Mouse (Mus musculus): Measurements from ENCODE around the gene Adam19. TPM values are rescaled to one million over a fixed set of nuclear protein-coding genes. Genes with fewer than 3 reads are reported as not detected.

Adam19 gene
- total and polyA plus RNA-seq, 2 experiments from 2014 or later: 5.8 to 18.5 TPM

DNA sequence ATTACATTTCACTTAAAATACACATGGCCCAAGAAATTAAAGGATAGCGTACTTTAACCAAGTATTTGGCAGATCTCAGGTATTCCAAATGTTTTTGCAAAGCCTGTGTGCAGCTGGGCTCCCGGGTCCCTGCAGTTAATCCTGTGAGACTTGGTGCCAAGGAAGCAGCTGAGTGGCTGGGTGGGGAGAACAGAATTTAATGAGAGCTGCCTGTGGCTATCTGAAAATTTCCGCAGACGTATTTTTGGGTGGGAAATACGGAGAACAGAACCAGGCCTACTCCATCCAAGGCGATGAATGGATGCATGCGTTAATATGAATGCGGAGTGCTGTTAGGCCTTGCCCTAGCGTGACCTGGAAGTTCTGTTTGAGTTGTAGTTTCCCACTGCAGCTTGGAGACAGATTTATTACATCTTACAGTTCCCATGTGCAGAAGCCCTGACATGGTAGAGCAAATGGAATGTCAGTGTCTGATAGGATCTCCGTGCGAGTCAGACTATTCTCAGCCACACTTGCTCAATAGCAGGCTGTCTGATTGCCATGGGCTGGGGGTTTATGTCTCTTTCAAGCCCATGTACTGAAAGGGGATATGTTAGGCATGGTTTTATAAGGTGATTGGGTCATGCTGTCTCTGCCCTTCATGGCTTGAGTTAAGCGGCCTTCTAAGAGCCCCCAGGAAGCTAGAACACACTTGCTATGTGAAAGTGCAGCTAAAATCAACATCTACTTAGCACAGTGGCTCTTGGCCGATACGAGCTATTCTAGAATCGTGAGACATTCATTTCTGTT is 17.5 kb downstream of the Adam19 start:
- H3K27ac ChIP-seq: no peak overlapping the region
- WGBS: 72% methylated on average over 15 of the region's 15 CpGs

DNA sequence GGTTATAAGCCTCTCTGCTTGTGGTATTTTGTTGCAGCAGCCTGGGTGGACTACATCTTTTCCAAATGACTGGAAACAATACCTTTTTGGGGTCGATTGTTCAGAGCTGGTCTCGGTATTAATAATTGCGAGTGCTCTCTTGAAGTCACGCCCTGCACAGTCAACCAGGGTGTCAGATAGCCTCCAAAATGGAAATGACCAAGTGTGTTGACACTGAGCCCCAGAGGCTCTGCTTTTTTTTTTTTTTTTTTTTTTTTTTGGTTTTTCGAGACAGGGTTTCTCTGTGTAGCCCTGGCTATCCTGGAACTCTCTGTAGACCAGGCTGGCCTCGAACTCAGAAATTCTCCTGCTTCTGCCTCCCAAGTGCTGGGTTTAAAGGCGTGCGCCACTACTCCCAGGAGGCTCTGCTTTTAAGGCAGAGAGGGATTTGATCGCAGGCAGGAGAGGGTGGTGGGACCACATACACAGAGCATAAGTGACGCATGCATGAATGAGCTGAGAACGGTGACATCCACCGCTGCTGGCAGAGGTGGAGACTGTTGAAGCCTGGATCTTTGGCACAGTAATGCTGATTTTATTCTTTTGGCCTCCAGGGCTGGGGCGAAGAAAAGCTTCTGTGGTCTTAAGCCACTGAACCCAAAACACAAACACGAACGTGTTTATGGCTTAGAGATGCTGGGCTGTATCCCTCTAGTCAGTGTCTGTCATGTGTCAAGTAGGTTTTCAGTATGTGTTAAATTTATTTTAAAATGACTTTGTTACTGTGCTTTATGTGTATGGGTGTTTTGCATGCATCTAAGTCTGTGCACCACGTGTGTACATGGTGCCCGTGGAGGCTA is 18.3 kb downstream of the Adam19 start:
- Histone ChIP-seq H3K4me2 (ENCODE audit: low read depth, low read length) (no peak overlapping the region), H3K36me3 (ENCODE audit: insufficient read depth, low read length) (no peaks in the 10 kb centered on the region), H3K27me3 (ENCODE audit: insufficient read depth, low read length) (no peaks in the 10 kb centered on the region), H3K27ac (no peak overlapping the region), H3K4me3 (ENCODE audit: low read length) (no peak overlapping the region), H3K9me3 (ENCODE audit: low read length) (no peaks in the 10 kb centered on the region), H3K9ac (replicated peaks; ENCODE audit: low read length) (no peak overlapping the region), H3K4me1 (ENCODE audit: insufficient read depth, low read length) (no peaks in the 10 kb centered on the region)
- no peak for DNase-seq (ENCODE audit: low spot score)
- TF ChIP-seq CTCF (IDR thresholded peaks at IDR 0.05; ENCODE audit: low read depth): no peak
- 81% methylated on average over 17 of the region's 17 CpGs for WGBS
- ATAC-seq: no peak

More for the DNA sequence above, 17.5 kb downstream of the Adam19 start:
- H3K4me3 ChIP-seq (ENCODE audit: low read length): no peak overlapping the region
- no peak overlapping the region for H3K9ac ChIP-seq (replicated peaks; ENCODE audit: low read length)
- DNase-seq (ENCODE audit: low spot score): no peak
- no peaks in the 10 kb centered on the region for H3K4me1 ChIP-seq (ENCODE audit: insufficient read depth, low read length)
- H3K4me2 ChIP-seq (ENCODE audit: low read depth, low read length): no peak overlapping the region
- no peak for TF ChIP-seq CTCF (IDR thresholded peaks at IDR 0.05; ENCODE audit: low read depth)
- H3K27me3 ChIP-seq (ENCODE audit: insufficient read depth, low read length): no peaks in the 10 kb centered on the region
- no peaks in the 10 kb centered on the region for H3K9me3 ChIP-seq (ENCODE audit: low read length)
- H3K36me3 ChIP-seq (ENCODE audit: insufficient read depth, low read length): no peaks in the 10 kb centered on the region
- no peak for ATAC-seq

DNA sequence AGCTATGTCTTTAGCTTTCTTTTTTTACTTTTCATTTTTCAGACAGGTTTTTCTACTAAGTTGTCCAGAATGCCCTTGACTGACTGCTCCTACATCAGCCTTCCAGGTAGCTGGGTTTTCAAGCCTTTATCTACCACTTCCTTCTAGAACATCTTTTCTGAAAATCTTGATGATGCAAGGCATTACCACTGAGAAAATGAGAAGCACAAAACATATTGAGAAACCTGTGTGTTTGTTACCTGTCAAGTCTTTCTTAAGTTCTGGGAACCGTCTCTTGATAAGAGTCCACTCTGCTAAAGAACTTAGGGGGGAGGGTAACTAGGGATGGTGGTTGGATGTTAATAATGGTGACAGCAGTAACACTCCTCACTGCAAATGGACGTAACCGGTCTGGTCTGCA is 19.7 kb downstream of the Adam19 start:
- Histone ChIP-seq H3K9me3 (ENCODE audit: low read length) (no peaks in the 10 kb centered on the region), H3K9ac (replicated peaks; ENCODE audit: low read length) (no peak overlapping the region), H3K27ac (no peak overlapping the region), H3K4me1 (ENCODE audit: insufficient read depth, low read length) (no peaks in the 10 kb centered on the region), H3K36me3 (ENCODE audit: insufficient read depth, low read length) (no peaks in the 10 kb centered on the region), H3K4me2 (ENCODE audit: low read depth, low read length) (no peak overlapping the region), H3K27me3 (ENCODE audit: insufficient read depth, low read length) (no peaks in the 10 kb centered on the region), H3K4me3 (ENCODE audit: low read length) (no peak overlapping the region)
- DNase-seq (ENCODE audit: low spot score) (no peak), ATAC-seq (no peak)
- TF ChIP-seq CTCF (IDR thresholded peaks at IDR 0.05; ENCODE audit: low read depth): no peak
- WGBS: 93% methylated on average over 3 of the region's 3 CpGs

DNA sequence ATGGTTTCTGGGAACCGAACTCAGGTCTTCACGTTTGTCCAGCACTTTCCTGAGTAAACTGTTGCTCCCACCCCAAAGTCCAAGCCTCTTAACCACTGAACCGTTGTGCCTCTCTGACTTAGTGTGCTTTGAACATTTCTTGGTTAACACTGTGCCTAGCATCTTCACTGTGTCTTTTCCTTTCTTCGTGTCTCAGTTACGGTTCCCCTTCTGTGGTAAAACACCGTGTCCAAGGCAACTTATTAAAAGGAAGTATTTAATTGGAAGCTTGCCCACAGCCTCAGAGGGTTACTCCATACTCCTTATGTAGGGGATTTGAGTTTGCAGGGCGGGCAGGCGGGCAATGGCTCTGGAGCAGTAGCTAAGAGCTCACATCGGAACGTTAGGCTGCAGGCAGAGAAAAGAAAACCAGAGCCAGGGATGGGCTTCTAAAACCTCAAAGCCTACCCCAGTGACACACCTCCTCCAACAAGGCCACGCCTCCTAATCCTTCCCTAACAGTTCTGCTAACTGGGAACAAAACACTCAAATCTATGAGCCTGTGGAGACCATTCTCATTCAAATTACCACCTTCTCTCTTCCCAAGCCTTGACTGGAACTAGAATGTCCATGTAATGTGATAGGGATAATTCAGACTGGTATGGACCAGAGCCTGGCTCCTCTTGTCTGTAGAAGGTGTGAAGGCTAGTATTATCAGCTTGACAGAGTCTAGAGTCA is 20.8 kb downstream of the Adam19 start:
- H3K27me3 ChIP-seq (ENCODE audit: insufficient read depth, low read length): no peaks in the 10 kb centered on the region
- no peak overlapping the region for H3K4me2 ChIP-seq (ENCODE audit: low read depth, low read length)
- H3K9me3 ChIP-seq (ENCODE audit: low read length): no peaks in the 10 kb centered on the region
- H3K36me3 ChIP-seq (ENCODE audit: insufficient read depth, low read length): no peaks in the 10 kb centered on the region
- TF ChIP-seq CTCF (IDR thresholded peaks at IDR 0.05; ENCODE audit: low read depth): no peak
- no peak overlapping the region for H3K4me3 ChIP-seq (ENCODE audit: low read length)
- DNase-seq (ENCODE audit: low spot score) (no peak), ATAC-seq (no peak)
- H3K9ac ChIP-seq (replicated peaks; ENCODE audit: low read length): no peak overlapping the region
- 86% methylated on average over 11 of the region's 11 CpGs for WGBS
- no peaks in the 10 kb centered on the region for H3K4me1 ChIP-seq (ENCODE audit: insufficient read depth, low read length)
- H3K27ac ChIP-seq: no peak overlapping the region

DNA sequence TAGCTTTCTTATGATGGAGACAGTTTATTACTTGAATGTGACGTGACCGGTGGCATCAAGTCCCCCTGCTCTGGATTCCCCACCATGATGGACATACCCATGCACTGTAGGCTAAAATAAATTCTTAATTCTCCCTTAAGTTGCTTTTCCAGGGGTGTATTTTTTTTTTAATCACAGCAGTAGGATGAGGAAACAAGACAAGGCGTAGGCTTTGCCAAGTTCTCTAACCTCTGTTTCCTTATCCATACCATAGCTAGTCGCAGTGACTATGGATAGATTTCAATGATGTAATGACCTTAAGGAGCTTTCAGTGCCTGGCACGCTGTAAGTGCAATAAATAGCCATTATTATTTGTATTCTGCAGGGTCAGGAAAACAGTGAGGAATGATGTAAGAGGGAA is 21.5 kb downstream of the Adam19 start:
- 96% methylated on average over 5 of the region's 5 CpGs for WGBS

DNA sequence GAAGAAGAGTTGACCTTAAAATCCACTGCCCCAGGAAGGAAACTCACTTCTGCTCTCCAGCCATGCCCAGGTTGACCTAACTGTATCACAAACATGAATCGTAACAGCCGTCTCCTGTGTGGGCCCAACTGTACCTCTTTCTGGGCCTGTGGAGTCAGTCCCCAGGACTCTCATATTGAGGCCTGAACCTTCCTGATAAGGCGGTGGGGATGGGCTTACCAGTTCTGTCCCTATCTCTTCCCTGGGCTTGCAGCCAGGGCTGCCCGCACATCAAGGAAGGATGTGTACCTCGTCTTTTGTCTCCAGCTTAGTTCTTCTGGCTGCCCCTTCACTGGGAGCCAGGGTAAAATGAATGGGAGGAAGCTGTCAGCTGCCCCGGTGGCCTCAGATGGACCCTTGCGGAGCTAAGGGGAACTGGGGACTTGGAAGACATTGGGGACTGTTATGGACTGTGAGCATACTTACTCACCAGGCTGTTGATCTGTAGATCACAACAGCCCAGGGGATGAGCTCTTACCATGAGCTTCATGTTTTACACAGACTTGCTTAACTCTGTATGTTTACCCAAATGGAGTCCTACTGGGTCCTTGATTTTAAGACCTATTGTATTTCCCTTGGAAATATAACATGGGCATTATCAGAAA is 22.1 kb downstream of the Adam19 start:
- TF ChIP-seq CTCF (IDR thresholded peaks at IDR 0.05; ENCODE audit: low read depth): no peak
- no peaks in the 10 kb centered on the region for H3K27me3 ChIP-seq (ENCODE audit: insufficient read depth, low read length)
- 87% methylated on average over 7 of the region's 7 CpGs for WGBS
- no peaks in the 10 kb centered on the region for H3K4me1 ChIP-seq (ENCODE audit: insufficient read depth, low read length)
- H3K4me3 ChIP-seq (ENCODE audit: low read length): no peak overlapping the region
- no peak for DNase-seq (ENCODE audit: low spot score)
- H3K9ac ChIP-seq (replicated peaks; ENCODE audit: low read length): no peak overlapping the region
- no peak for ATAC-seq
- H3K27ac ChIP-seq: no peak overlapping the region
- no peak overlapping the region for H3K4me2 ChIP-seq (ENCODE audit: low read depth, low read length)
- H3K9me3 ChIP-seq (ENCODE audit: low read length): no peaks in the 10 kb centered on the region
- no peaks in the 10 kb centered on the region for H3K36me3 ChIP-seq (ENCODE audit: insufficient read depth, low read length)

More for the DNA sequence above, 21.5 kb downstream of the Adam19 start:
- Histone ChIP-seq H3K27ac (no peak overlapping the region), H3K4me2 (ENCODE audit: low read depth, low read length) (no peak overlapping the region), H3K4me3 (ENCODE audit: low read length) (no peak overlapping the region), H3K36me3 (ENCODE audit: insufficient read depth, low read length) (no peaks in the 10 kb centered on the region), H3K4me1 (ENCODE audit: insufficient read depth, low read length) (no peaks in the 10 kb centered on the region), H3K9ac (replicated peaks; ENCODE audit: low read length) (no peak overlapping the region), H3K27me3 (ENCODE audit: insufficient read depth, low read length) (no peaks in the 10 kb centered on the region), H3K9me3 (ENCODE audit: low read length) (no peaks in the 10 kb centered on the region)
- ATAC-seq (no peak), DNase-seq (ENCODE audit: low spot score) (no peak)
- no peak for TF ChIP-seq CTCF (IDR thresholded peaks at IDR 0.05; ENCODE audit: low read depth)
